Mouse (Mus musculus): ENCODE measurements around the gene Zfp708. TPM values are rescaled to one million over a fixed set of nuclear protein-coding genes. Genes with fewer than 3 reads are reported as not detected.
A peak's percentile ranks its signal among the peaks of the same experiment; 100 is the strongest.

The Zfp708 gene
- polyA plus RNA-seq, 2 experiments = 3.9 to 6.4 TPM

DNA sequence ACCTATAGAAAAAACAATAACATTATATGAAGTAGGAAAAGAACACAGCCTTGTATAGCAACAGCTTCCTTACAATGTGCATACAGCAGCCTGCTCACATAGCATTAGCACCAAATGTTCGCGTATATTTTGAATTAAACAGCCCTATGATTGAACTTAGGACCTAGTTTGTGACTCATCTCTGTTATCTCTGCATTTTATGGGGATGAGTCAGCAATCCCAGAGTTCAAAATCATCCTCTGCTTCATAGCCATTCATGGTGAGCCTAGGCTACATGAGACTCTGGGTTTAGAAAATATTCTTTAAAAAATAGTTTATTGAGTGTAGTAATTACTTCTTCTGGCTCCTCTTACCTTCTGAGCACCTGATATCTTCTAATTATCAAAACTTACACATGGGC is 15.5 kb upstream of the Zfp708 start:
- H3K9me3 ChIP-seq (ENCODE audit: control insufficient read depth, low read length) = no peaks in the 10 kb centered on the region
- DNase-seq (ENCODE audit: low spot score) (no peak), ATAC-seq (ENCODE audit: low FRiP score, low read depth) (no peak)
- no peaks in the 10 kb centered on the region for H3K36me3 ChIP-seq (ENCODE audit: control insufficient read depth, insufficient read depth, low read length)
- H3K9ac ChIP-seq (ENCODE audit: low read depth, low read length, severe bottlenecking) = no peak overlapping the region
- H3K27me3 ChIP-seq (ENCODE audit: control insufficient read depth, insufficient read depth, low read length) = no peaks in the 10 kb centered on the region
- 87% methylated on average over 2 of the region's 2 CpGs for WGBS
- no peak overlapping the region for H3K27ac ChIP-seq (replicated peaks; ENCODE audit: low read depth, low read length)
- TF ChIP-seq POLR2A (IDR thresholded peaks at IDR 0.05; ENCODE audit: borderline replicate concordance, extremely low read depth, insufficient read depth, insufficient read length) = no peak
- no peak overlapping the region for H3K4me3 ChIP-seq (replicated peaks; ENCODE audit: low read length)
- H3K4me2 ChIP-seq (replicated peaks; ENCODE audit: low read depth, low read length, severe bottlenecking) = no peak overlapping the region
- H3K4me1 ChIP-seq (ENCODE audit: control insufficient read depth, insufficient read depth, low read length) = no peaks in the 10 kb centered on the region

DNA sequence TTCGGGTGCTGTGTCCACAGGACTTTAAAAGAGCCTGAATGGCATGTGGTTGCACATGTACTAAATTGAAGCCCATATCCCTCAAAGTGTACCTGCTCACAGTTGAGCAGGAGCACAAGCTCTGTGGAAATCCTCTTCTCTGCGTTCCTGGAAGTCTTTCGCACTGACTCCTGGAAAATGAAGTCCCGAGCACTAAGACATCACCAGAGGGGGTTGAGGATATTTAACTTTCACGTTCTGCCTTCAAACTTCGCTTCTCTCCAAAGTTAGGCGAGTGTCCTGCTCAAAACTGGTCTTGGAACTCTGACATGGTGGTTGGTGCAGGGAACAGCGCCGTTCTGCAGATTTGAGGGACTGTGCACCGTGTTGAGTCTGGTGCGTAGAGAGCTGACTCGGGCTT is 14.3 kb upstream of the Zfp708 start:
- no peak for TF ChIP-seq POLR2A (IDR thresholded peaks at IDR 0.05; ENCODE audit: borderline replicate concordance, extremely low read depth, insufficient read depth, insufficient read length)

DNA sequence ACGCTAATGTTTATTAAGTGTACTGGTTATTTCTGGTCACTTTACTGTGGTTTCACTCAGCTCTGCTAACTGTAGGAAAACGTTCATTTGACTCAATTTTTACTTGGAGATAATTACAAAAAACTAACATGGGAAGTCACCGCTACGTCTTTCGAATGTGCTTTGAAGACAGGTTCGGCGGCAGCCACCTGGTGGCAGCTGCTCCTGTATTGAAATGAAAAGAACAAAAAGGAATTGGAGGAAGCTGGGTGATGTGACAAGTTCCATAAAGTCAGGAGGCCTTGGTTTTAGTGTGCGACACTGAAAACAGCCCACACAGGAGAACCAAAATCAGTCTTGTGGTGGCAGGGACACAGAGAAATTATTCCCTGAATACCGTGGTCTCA is 11.0 kb upstream of the Zfp708 start:
- 3% methylated on average over 9 of the region's 9 CpGs for WGBS
- H3K27ac ChIP-seq (replicated peaks; ENCODE audit: low read depth, low read length) = peak overlapping the region; percentile 48; the same call in 1 of the 2 replicates
- H3K36me3 ChIP-seq (ENCODE audit: control insufficient read depth, insufficient read depth, low read length) = peaks cover 5% of the 10 kb centered on the region
- peak overlapping the region; percentile 71 for H3K4me3 ChIP-seq (replicated peaks; ENCODE audit: low read length)
- peak overlapping the region; percentile 69 for H3K4me2 ChIP-seq (replicated peaks; ENCODE audit: low read depth, low read length, severe bottlenecking)
- H3K9ac ChIP-seq (ENCODE audit: low read depth, low read length, severe bottlenecking) = peak overlapping the region; percentile 34; the same call in 1 of the 2 replicates
- peaks cover 7% of the 10 kb centered on the region; the same call in 1 of the 2 replicates for H3K4me1 ChIP-seq (ENCODE audit: control insufficient read depth, insufficient read depth, low read length)
- DNase-seq (ENCODE audit: low spot score) = no peak
- ATAC-seq (ENCODE audit: low FRiP score, low read depth) = peak; percentile 69
- no peak for TF ChIP-seq POLR2A (IDR thresholded peaks at IDR 0.05; ENCODE audit: borderline replicate concordance, extremely low read depth, insufficient read depth, insufficient read length)
- no peaks in the 10 kb centered on the region for H3K27me3 ChIP-seq (ENCODE audit: control insufficient read depth, insufficient read depth, low read length)
- peaks cover 10% of the 10 kb centered on the region for H3K9me3 ChIP-seq (ENCODE audit: control insufficient read depth, low read length)

More for the DNA sequence above, 14.3 kb upstream of the Zfp708 start:
- no peak overlapping the region for H3K9ac ChIP-seq (ENCODE audit: low read depth, low read length, severe bottlenecking)
- no peak for ATAC-seq (ENCODE audit: low FRiP score, low read depth)
- 79% methylated on average over 12 of the region's 12 CpGs for WGBS
- peaks cover 7% of the 10 kb centered on the region; the same call in 1 of the 2 replicates for H3K4me1 ChIP-seq (ENCODE audit: control insufficient read depth, insufficient read depth, low read length)
- no peak overlapping the region for H3K27ac ChIP-seq (replicated peaks; ENCODE audit: low read depth, low read length)
- H3K9me3 ChIP-seq (ENCODE audit: control insufficient read depth, low read length) = no peaks in the 10 kb centered on the region
- no peaks in the 10 kb centered on the region for H3K36me3 ChIP-seq (ENCODE audit: control insufficient read depth, insufficient read depth, low read length)
- DNase-seq (ENCODE audit: low spot score) = no peak
- H3K27me3 ChIP-seq (ENCODE audit: control insufficient read depth, insufficient read depth, low read length) = no peaks in the 10 kb centered on the region
- no peak overlapping the region for H3K4me2 ChIP-seq (replicated peaks; ENCODE audit: low read depth, low read length, severe bottlenecking)
- no peak overlapping the region for H3K4me3 ChIP-seq (replicated peaks; ENCODE audit: low read length)

DNA sequence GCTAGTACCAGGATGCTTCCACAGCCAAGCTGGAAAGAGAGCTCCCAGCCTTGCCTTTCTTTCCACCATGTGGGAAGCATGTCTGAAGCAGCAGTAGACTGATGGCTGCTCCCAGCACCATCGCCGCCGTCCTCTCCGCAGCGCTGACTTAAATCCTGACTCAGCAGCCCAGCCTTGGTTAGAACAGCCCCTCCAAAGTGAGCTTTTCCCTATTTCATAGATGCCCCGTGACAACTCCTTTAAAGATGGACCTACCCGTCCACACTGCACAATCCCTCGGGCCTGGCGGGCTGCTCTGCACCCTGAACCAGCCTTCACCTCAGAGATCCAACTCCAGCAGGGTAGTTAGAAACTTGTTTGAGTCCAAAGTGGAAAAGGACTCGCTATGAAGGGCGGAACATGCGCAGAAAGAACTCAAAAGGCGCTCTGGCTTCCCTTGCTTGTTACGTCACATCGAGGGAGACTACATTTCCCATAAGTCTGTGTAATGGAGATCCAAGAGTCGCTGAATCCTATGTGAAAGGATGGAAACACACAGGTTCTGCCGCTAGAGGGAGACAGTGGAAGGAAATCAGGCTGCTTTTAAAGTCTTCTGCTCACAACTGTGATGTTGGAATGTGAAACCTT is 10.5 kb upstream of the Zfp708 start, which contains the start of gene Gm28557:
Gene Gm28557 (minus strand): TSS at position 411 of the 627 bp plus-strand sequence.
- ATAC-seq (ENCODE audit: low FRiP score, low read depth) = peak; percentile 97
- Histone ChIP-seq H3K9me3 (ENCODE audit: control insufficient read depth, low read length) (peaks cover 10% of the 10 kb centered on the region), H3K27me3 (ENCODE audit: control insufficient read depth, insufficient read depth, low read length) (no peaks in the 10 kb centered on the region), H3K9ac (ENCODE audit: low read depth, low read length, severe bottlenecking) (peak within 1 kb of the TSS; percentile 80), H3K4me3 (replicated peaks; ENCODE audit: low read length) (peak within 1 kb of the TSS; percentile 71), H3K27ac (replicated peaks; ENCODE audit: low read depth, low read length) (peak within 1 kb of the TSS; percentile 90), H3K36me3 (ENCODE audit: control insufficient read depth, insufficient read depth, low read length) (peaks cover 5% of the 10 kb centered on the region), H3K4me1 (ENCODE audit: control insufficient read depth, insufficient read depth, low read length) (peaks cover 7% of the 10 kb centered on the region; the same call in 1 of the 2 replicates), H3K4me2 (replicated peaks; ENCODE audit: low read depth, low read length, severe bottlenecking) (peak within 1 kb of the TSS; percentile 69)
- WGBS = under 1% methylated on average over 17 of the region's 17 CpGs
- peak; percentile 63; the same call in 1 of the 2 replicates for TF ChIP-seq POLR2A (IDR thresholded peaks at IDR 0.05; ENCODE audit: borderline replicate concordance, extremely low read depth, insufficient read depth, insufficient read length)
- DNase-seq (ENCODE audit: low spot score) = peak; percentile 98

DNA sequence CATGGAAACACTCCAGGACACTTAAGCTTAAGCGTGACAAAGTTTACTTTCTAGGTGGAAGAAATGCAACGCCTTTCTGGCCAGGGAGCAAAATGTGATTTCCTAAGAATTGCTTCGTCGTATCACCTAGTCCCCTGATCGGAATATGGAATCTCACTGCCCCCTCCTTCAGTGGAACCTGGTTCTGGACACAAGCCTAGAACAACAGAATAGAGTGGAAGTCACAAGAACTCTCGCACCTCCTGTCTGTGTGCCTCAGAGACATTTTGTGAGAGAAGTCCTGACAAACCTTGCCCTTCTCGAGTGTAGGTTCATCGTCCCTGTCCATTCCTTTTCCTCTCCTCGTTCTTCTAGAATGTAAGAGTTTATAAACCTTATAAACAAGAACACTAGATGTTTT is 9.9 kb upstream of the Zfp708 start:
- peak overlapping the region; percentile 80 for H3K9ac ChIP-seq (ENCODE audit: low read depth, low read length, severe bottlenecking)
- no peak for TF ChIP-seq POLR2A (IDR thresholded peaks at IDR 0.05; ENCODE audit: borderline replicate concordance, extremely low read depth, insufficient read depth, insufficient read length)
- peaks cover 10% of the 10 kb centered on the region for H3K9me3 ChIP-seq (ENCODE audit: control insufficient read depth, low read length)
- peaks cover 7% of the 10 kb centered on the region; the same call in 1 of the 2 replicates for H3K4me1 ChIP-seq (ENCODE audit: control insufficient read depth, insufficient read depth, low read length)
- no peak for ATAC-seq (ENCODE audit: low FRiP score, low read depth)
- peak overlapping the region; percentile 71 for H3K4me3 ChIP-seq (replicated peaks; ENCODE audit: low read length)
- DNase-seq (ENCODE audit: low spot score) = no peak
- 59% methylated on average over 9 of the region's 9 CpGs for WGBS
- H3K27me3 ChIP-seq (ENCODE audit: control insufficient read depth, insufficient read depth, low read length) = no peaks in the 10 kb centered on the region
- peak overlapping the region; percentile 69 for H3K4me2 ChIP-seq (replicated peaks; ENCODE audit: low read depth, low read length, severe bottlenecking)
- peaks cover 5% of the 10 kb centered on the region for H3K36me3 ChIP-seq (ENCODE audit: control insufficient read depth, insufficient read depth, low read length)
- peak overlapping the region; percentile 90 for H3K27ac ChIP-seq (replicated peaks; ENCODE audit: low read depth, low read length)

Data from limb, embryonic 14.5 days (tissue).